Mouse (Mus musculus): Measurements from ENCODE around the gene Dpt.
"Not testable (repeated sequence)": the region's sequence is repeated elsewhere in the genome, so short reads cannot be mapped to it uniquely, and the experiment has no call there.

Gene Dpt

DNA sequence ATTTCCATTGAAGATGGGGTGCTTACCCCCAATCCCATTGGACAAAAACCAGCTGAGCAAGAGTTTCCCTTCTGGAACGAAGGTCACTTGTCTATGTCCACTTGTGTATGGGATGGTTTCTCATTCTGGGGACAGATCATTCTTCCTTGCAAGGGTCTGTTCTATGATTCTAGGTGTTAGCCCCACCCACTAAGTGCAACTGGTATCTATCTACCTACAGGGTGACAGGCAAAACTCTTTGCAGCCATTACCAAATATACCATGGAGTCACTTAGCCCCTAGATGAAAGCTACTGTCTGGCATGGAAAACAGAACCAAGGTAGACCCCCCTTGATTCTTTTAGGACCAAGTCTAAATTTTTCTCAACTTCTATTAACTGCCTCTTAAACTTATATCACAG lies 24.9 kb downstream of the Dpt start:
- DNase-seq (ENCODE audit: low read depth), result no peak

DNA sequence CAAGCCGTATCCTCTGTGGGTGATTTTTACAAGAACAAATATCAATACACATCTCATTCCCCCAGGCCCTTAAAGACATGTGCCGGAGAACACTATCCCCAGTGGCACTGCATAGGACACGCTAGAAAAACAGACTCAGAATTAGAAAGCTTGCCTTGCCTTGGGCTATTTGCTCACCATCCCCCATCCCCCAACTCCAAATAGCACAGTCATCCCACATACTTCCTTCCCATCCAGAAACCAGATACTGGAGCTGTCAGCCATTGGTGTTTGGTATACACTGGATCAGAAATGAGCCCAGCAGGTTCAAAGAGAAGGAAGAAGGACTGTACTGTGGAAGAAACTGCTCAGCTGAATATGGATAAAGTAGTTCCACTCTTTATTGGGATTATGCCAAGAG lies 25.4 kb downstream of the Dpt start:
- DNase-seq (ENCODE audit: low read depth), result no peak

DNA sequence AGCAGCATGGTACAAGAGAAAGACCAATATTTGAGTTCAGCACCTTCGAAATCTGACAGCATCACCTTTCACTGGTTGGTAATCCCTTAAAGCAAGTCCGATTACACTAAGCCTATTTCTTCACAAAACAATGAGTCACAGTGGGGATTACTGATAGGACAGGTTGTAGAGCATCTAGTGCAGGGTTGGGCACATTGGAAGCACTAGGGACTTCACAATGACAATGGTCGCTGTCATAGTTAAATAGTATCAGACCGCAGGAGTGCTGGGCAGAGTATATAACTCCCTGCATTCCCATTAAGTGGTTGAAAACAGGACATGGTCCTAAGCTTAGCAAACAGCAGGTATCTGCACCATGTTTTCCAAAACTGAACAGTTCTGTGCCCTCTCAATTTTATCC lies 25.8 kb downstream of the Dpt start:
- DNase-seq (ENCODE audit: low read depth), result no peak

DNA sequence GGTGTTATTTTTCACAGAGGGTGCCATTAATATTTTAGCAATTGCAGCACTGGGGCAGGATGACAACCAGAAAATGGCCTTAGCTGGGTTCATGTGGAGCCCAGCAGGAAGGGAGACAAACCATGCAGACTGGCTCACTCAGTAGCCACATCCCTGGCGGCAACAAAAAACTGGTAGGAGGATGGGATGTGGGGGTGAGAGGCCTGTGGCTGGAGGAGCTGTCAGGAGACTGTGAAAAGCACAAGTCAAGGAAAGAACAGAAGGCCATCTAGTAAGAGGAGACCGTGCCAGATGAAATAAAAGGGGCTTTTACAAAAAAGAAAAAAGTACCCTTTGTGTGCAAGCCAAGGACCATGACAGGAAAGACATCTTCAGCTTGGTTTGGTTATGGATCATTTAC lies 28.5 kb downstream of the Dpt start:
- DNase-seq (ENCODE audit: low read depth), result no peak

DNA sequence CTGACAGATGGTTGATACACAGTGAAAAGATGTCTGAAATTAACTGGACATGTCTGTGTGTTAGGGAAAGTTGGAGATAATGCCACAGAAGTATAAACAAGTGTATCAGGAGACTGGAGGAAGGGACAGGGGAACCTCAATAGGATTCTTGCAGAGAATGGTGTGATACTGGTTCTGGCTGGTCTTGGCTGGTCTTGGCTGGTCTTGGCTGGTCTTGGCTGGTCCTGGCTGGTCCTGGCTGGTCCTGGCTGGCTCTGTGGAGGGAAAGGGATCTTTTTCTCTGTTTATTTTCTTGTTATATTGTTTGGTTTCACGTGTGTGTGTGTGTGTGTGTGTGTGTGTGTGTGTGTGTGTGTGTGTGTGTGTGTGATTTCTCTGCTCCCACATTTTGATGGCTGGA lies 33.4 kb downstream of the Dpt start:
- DNase-seq (ENCODE audit: low read depth), result no peak

DNA sequence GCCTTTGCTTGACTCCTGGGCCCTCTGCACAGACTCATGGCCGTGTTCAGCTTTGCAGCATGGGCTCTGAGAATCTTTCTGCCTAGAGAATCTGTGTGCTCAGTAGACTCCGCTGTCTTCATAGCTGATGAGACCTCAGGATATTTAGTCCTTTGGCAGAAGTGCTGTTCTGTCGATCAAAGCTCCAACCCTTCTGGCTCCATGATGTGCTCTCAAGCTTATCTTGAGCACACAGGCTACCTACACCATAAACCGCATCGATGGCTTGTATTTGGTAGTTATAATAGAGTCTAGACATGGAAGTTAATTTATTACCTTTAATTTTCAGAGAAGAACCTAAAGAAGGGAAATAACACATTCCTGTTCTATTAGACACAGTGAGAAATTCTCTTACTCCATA lies 36.0 kb downstream of the Dpt start:
- DNase-seq (ENCODE audit: low read depth), result no peak

DNA sequence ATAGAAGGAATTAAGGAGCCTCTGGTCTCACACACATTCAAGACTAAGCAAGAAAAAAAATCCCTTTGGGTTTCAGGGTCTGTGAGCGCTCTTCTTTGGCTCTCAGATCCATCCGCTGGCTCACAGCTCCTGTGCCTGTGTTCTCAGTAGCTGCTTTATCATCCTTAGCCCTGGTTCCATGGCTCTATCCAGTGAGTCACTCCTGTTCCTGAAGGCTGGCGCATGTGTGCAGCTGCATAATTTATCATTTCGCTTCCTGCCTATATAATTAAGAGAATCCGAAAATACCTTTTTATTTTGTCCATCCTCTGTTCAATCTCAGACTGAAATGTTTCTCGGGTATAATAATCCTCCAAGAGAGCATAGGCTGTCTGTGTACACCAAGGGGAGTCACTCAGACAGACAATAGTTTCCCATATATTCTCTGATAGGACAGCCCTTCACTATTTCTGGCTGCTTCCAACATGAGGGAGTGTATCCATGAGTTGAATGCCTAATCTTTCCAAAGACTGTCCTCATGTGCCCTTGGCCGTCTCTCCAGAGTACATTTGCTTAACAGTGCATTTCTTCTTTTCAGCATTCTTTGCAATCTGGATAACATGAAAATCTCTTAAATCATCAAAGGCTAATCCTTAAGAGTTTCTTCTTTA lies 52.3 kb downstream of the Dpt start:
- no peak for DNase-seq (ENCODE audit: low read depth)

DNA sequence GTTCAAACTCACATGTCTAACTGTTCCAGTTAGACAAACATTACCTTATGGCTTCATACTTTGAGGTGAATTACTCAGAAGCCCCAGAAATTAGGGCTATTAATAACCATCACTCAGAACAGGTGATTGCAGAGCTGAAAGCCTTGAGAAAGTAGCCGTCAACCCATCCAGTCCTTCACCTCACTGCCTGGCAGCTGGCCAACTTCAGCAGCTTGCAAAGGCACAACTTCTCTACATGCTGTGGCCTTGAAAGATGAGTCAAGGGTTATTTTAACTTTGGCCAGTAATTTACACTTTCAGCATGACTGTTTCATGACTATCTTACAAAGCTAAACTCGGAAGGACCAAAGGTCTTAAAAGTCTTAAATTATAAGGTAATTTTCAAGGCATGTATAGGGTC lies 59.3 kb downstream of the Dpt start:
- DNase-seq (ENCODE audit: low read depth), result not testable (repeated sequence)

DNA sequence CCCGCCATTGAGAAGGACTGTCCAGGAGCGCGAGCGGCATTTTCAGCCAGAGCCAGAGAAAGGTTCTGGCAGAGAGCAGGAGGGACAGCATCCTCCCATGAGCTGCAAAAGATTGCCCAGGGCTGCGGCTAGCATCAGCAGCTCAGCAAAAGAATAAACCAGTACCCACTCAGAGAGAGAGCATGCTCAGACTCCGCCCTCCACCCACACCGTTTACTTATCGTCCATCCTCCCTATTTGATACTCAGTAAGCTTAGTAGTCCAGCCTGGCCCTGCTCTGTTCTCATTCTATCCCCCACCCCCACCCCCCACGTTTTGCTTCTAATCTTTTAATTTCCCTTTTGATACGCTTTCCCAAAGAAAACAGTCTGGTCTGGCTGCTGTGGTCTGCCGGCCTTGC lies 63.5 kb downstream of the Dpt start:
- DNase-seq (ENCODE audit: low read depth), result no peak

DNA sequence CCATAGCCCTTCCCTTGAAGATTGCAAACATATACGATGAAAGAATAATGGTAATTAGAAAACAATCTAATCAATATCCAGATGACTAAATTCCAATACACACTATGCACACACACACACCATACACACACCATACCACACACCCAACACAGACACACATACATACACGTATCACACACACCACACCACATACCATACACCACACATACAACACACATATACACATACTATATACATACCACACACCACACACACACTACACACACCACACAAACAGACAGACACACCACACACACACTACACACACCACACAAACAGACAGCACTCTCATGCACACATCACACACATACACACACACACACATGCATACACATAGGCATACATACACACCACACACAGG lies 64.3 kb downstream of the Dpt start:
- DNase-seq (ENCODE audit: low read depth), result no peak

DNA sequence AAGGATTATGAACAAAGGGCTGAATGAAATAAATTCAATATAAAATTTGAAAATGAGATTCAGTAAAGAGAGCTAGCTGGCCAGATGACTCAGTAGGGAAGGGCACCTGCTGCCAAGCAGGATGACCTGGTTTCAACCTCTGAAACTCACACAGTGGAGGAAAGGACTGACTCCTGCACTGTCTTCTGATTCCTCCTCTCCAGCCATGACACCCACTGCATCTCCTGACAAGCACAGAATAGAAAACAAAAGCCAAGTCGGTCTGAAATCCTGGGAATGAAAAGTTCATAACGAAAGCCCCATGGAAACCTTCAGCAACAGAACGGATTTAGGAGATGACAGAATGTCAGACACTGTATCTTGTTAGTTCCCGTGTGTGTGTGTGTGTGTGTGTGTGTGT lies 65.1 kb downstream of the Dpt start:
- no peak for DNase-seq (ENCODE audit: low read depth)

DNA sequence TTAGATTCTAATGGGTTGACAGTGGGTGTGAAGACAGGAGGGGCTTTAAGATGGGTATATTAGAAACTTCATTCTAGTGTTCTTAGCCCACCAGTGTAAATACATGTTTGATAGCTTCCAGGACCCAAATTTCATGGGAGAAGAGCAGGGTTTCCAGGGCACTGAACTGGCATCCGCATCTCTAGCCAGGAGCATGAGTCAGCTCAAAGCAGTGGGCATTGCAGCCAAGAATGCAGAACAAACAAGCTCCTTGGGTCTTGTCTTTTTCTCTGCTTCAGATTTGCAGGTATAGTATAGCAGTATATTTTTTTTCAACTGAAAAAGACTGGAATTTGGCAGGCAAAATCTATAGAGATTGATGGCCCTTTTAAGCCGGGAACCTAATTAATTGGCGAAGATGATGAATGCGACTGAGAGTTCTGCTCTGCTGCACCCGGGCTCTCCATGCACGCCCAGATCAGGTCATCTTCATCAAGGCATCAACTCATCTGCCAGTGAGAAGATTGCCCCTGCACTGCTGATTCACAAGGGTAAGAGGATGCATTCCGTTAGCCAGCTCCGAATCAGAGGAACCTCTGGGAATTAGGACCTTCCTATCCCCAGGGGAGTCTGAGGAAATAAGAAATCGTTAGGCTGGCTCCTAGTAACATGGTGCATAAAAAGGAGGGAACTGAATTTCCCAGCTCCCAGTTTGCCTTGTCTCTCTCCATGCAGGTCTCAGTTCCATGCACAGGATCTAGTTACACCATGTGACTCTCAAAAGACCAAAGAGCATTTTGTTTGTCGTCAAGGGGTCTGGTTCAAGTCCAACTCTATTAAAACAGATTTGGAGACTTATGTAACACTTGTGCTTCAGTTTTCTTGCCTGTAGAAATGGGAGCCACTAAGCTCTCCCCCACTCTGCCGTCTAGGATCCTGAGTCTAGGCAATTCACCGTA lies 66.8 kb downstream of the Dpt start:
- DNase-seq (ENCODE audit: low read depth), result no peak

DNA sequence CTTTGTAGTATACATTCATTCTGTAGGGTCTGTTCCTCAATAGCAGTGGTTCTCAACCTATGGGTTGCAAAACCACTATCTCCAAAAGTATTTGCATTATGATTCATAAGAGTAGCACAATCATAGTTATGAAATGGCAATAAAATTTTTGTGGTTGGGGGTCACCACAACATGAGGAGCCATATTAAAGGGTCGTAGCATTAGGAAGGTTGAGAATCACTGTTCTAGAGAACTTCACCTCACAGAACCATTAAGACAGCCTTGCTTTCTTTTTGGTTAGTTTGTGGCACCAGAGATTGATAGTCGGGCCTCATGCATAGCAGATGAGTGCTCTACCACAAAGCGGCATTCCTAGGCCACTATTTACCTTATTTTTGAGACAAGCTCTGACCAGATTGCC lies 68.2 kb downstream of the Dpt start:
- no peak for DNase-seq (ENCODE audit: low read depth)

DNA sequence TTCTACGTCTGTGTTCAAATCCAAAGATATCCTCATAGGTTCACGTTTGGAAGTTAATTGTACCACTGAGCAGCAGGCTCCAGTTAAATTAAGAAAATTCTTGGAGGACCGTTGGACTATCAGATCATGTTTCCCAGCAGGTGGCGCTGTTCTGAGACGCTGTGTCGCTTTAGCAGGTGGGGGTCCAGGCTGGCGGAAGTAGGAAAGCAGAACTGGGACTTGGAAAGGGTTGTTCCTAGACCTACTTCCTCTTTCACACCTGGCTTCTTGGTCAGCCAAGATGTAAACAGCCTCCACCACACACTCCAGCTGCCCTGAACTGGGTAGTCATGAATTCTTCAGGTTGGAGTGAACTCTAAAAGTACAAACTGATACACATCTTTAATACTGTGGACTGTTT lies 74.2 kb downstream of the Dpt start:
- DNase-seq (ENCODE audit: low read depth), result peak; percentile 47

Measured in c-Kit-positive CD71-negative TER-119-negative erythroid progenitor cells, embryonic 14.5 days (primary cell).